Mouse (Mus musculus) embryonic fibroblast, embryonic 13.5 days (primary cell): Measurements from ENCODE around the gene Lgals3bp.

ENCODE experiments used
- CTCF ChIP-seq: IDR thresholded peaks from 2 replicates; pipeline ENCODE4 v1.5.1; 2011; ENCODE audit warnings: mild to moderate bottlenecking, control low read depth, low read length, moderate library complexity, borderline replicate concordance; ENCODE audit not compliant: insufficient read depth
- POLR2A ChIP-seq: IDR thresholded peaks from 2 replicates; pipeline ENCODE4 v1.6.1; 2011; ENCODE audit warnings: low read depth, mild to moderate bottlenecking, control low read depth, low read length, moderate library complexity

- TF ChIP-seq CTCF, result no peak
- no peak for TF ChIP-seq POLR2A
Observed at GRCm38 (mm10) chr11:118427266-118427779, 25.4 kb upstream of the Lgals3bp start.
